Mouse (Mus musculus) MEL (cell line): ENCODE measurements around the gene Smarcc2. TPM values are rescaled to one million over a fixed set of nuclear protein-coding genes. Genes with fewer than 3 reads are reported as not detected.
A peak's percentile ranks its signal among the peaks of the same experiment; 100 is the strongest.

ENCODE experiments used
- DNase-seq: peaks from one replicate; pipeline ENCODE4 v3.0.0; 2011; ENCODE audit warnings: low read depth, low spot score
- H3K27ac ChIP-seq: 2 replicates; pipeline ENCODE4 v1.5.1; 2012; ENCODE audit warnings: low read depth, mild to moderate bottlenecking, control low read depth, low read length, moderate library complexity; ENCODE audit not compliant: control insufficient read depth
- H3K27me3 ChIP-seq, 2 experiments: fragments of 150-350 bp in 1 of 2; sonication (generic) in 1 of 2; 2 replicates each; pipeline ENCODE4 v1.6.1; 2012; ENCODE audit warnings: low read length in 2 of 2, mild to moderate bottlenecking in 2 of 2, improper control_type of control experiment in 1 of 2, moderate library complexity in 1 of 2; ENCODE audit not compliant: insufficient read depth in 2 of 2, control insufficient read depth in 1 of 2
- H3K36me3 ChIP-seq, 2 experiments: 2 replicates each; pipeline ENCODE4 v1.6.1; 2012 to 2014; ENCODE audit warnings: low read length in 2 of 2, improper control_type of control experiment in 1 of 2, inconsistent platforms in 1 of 2, mild to moderate bottlenecking in 1 of 2; ENCODE audit not compliant: insufficient read depth in 2 of 2, control insufficient read depth in 1 of 2
- H3K4me1 ChIP-seq, 2 experiments: fragments of 150-350 bp in 1 of 2; sonication (generic) in 1 of 2; 2 replicates each; pipeline ENCODE4 v1.6.1; 2012; ENCODE audit warnings: low read length in 2 of 2, improper control_type of control experiment in 1 of 2, mild to moderate bottlenecking in 1 of 2; ENCODE audit not compliant: insufficient read depth in 2 of 2, control insufficient read depth in 1 of 2
- H3K4me3 ChIP-seq, 2 experiments: fragments of 150-350 bp in 1 of 2; sonication (generic) in 1 of 2; 2 replicates each; pipeline ENCODE4 v1.5.1; 2012; ENCODE audit warnings: low read depth in 2 of 2, low read length in 2 of 2, mild to moderate bottlenecking in 2 of 2, moderate library complexity in 2 of 2, control low read depth in 1 of 2, improper control_type of control experiment in 1 of 2; ENCODE audit not compliant: control insufficient read depth in 1 of 2, insufficient read depth in 1 of 2
- H3K79me2 ChIP-seq: 2 replicates; pipeline ENCODE4 v1.6.1; 2012; ENCODE audit warnings: mild to moderate bottlenecking, low read length, moderate library complexity; ENCODE audit not compliant: control insufficient read depth, poor library complexity, insufficient read depth
- H3K9ac ChIP-seq: 2 replicates; pipeline ENCODE4 v1.6.1; 2012; ENCODE audit warnings: low read depth, mild to moderate bottlenecking, control low read depth, low read length, moderate library complexity; ENCODE audit not compliant: control insufficient read depth, poor library complexity, severe bottlenecking
- H3K9me3 ChIP-seq: fragments of 150-350 bp; sonication (generic); replicated peaks from 2 replicates; pipeline ENCODE4 v1.6.1; 2012; ENCODE audit warnings: mild to moderate bottlenecking, low read length, improper control_type of control experiment, moderate library complexity; ENCODE audit not compliant: insufficient read depth
- CHD1 ChIP-seq: IDR thresholded peaks from 2 replicates; pipeline ENCODE4 v1.6.1; 2012; ENCODE audit warnings: low read depth, mild to moderate bottlenecking, inconsistent platforms, low read length, improper control_type of control experiment
- CHD2 ChIP-seq: IDR thresholded peaks from 2 replicates; pipeline ENCODE4 v1.6.1; 2011; ENCODE audit warnings: low read length, improper control_type of control experiment
- CTCF ChIP-seq, 3 experiments: IDR thresholded peaks in 2 of 3; conservative IDR thresholded peaks in 1 of 3; 2 replicates each; pipeline ENCODE4 v1.5.1; 2011 to 2012; ENCODE audit warnings: low read length in 3 of 3, low read depth in 2 of 3, mild to moderate bottlenecking in 2 of 3, improper control_type of control experiment in 1 of 3, inconsistent platforms in 1 of 3, mixed read lengths in 1 of 3, moderate library complexity in 1 of 3; ENCODE audit not compliant: control insufficient read depth in 1 of 3, insufficient read depth in 1 of 3, poor library complexity in 1 of 3, severe bottlenecking in 1 of 3
- E2F4 ChIP-seq: IDR thresholded peaks from 2 replicates; pipeline ENCODE4 v1.6.1; 2011; ENCODE audit warnings: low read depth, low read length, improper control_type of control experiment, borderline replicate concordance
- ELF1 ChIP-seq: IDR thresholded peaks from 2 replicates; pipeline ENCODE4 v1.6.1; 2014; ENCODE audit warnings: low read depth, mild to moderate bottlenecking, inconsistent platforms, low read length, improper control_type of control experiment, moderate library complexity
- EP300 ChIP-seq, 2 experiments: IDR thresholded peaks; 2 replicates each; pipeline ENCODE4 v1.6.1; 2011; ENCODE audit warnings: improper control_type of control experiment in 2 of 2, low read length in 2 of 2, low read depth in 1 of 2, mild to moderate bottlenecking in 1 of 2
- ETS1 ChIP-seq: IDR thresholded peaks from 2 replicates; pipeline ENCODE4 v1.6.1; 2012; ENCODE audit warnings: low read depth, mild to moderate bottlenecking, inconsistent platforms, low read length, improper control_type of control experiment, moderate library complexity
- GABPA ChIP-seq: IDR thresholded peaks from 2 replicates; pipeline ENCODE4 v1.6.1; 2012; ENCODE audit warnings: low read depth, mild to moderate bottlenecking, inconsistent platforms, low read length, improper control_type of control experiment, moderate library complexity
- GATA1 ChIP-seq: IDR thresholded peaks from 2 replicates; pipeline ENCODE4 v1.6.1; 2011; ENCODE audit warnings: low read depth, low read length, improper control_type of control experiment
- HCFC1 ChIP-seq: IDR thresholded peaks from 2 replicates; pipeline ENCODE4 v1.6.1; 2012; ENCODE audit warnings: low read depth, mild to moderate bottlenecking, inconsistent platforms, low read length, improper control_type of control experiment, moderate library complexity
- JUND ChIP-seq: IDR thresholded peaks from 2 replicates; pipeline ENCODE4 v1.6.1; 2011; ENCODE audit warnings: low read depth, mild to moderate bottlenecking, improper control_type of control experiment, low read length
- KAT2A ChIP-seq: conservative IDR thresholded peaks from 2 replicates; pipeline ENCODE4 v1.6.1; 2012; ENCODE audit warnings: low read depth, low read length, improper control_type of control experiment, inconsistent platforms
- MAFK ChIP-seq: IDR thresholded peaks from 2 replicates; pipeline ENCODE4 v1.6.1; 2011; ENCODE audit warnings: low read depth, mild to moderate bottlenecking, low read length, improper control_type of control experiment, borderline replicate concordance
- MAX ChIP-seq: IDR thresholded peaks from 2 replicates; pipeline ENCODE4 v1.6.1; 2011; ENCODE audit warnings: low read length, improper control_type of control experiment
- MAZ ChIP-seq: IDR thresholded peaks from 2 replicates; pipeline ENCODE4 v1.6.1; 2012; ENCODE audit warnings: low read depth, mild to moderate bottlenecking, inconsistent platforms, low read length, improper control_type of control experiment
- MEF2A ChIP-seq: IDR thresholded peaks from 2 replicates; pipeline ENCODE4 v1.6.1; 2014; ENCODE audit warnings: low read depth, mild to moderate bottlenecking, inconsistent platforms, low read length, improper control_type of control experiment; ENCODE audit not compliant: poor library complexity, insufficient replicate concordance, severe bottlenecking; ENCODE audit errors: extremely low read depth
- MXI1 ChIP-seq: IDR thresholded peaks from 2 replicates; pipeline ENCODE4 v1.6.1; 2011; ENCODE audit warnings: mild to moderate bottlenecking, low read depth, low read length, improper control_type of control experiment
- MYB ChIP-seq: IDR thresholded peaks from 2 replicates; pipeline ENCODE4 v1.6.1; 2011; ENCODE audit warnings: mild to moderate bottlenecking, low read depth, low read length, improper control_type of control experiment
- MYC ChIP-seq: IDR thresholded peaks from 2 replicates; pipeline ENCODE4 v1.6.1; 2011; ENCODE audit warnings: low read depth, mild to moderate bottlenecking, low read length, improper control_type of control experiment, moderate library complexity
- NELFE ChIP-seq: IDR thresholded peaks from 2 replicates; pipeline ENCODE4 v1.6.1; 2011; ENCODE audit warnings: low read depth, low read length, improper control_type of control experiment
- NRF1 ChIP-seq: IDR thresholded peaks from 2 replicates; pipeline ENCODE4 v1.6.1; 2014; ENCODE audit warnings: low read depth, mild to moderate bottlenecking, inconsistent platforms, low read length, improper control_type of control experiment, moderate library complexity; ENCODE audit not compliant: poor library complexity, insufficient read depth, severe bottlenecking
- POLR2AphosphoS2 ChIP-seq: IDR thresholded peaks from 2 replicates; pipeline ENCODE4 v1.6.1; 2011; ENCODE audit warnings: low read length, improper control_type of control experiment
- POLR2AphosphoS5 ChIP-seq: IDR thresholded peaks from 2 replicates; pipeline ENCODE4 v1.6.1; 2012; ENCODE audit warnings: low read depth, borderline replicate concordance, mild to moderate bottlenecking, inconsistent platforms, low read length, moderate library complexity, mixed read lengths
- RAD21 ChIP-seq: IDR thresholded peaks from 2 replicates; pipeline ENCODE4 v1.6.1; 2011; ENCODE audit warnings: mild to moderate bottlenecking, low read depth, low read length, improper control_type of control experiment
- RCOR1 ChIP-seq: IDR thresholded peaks from 2 replicates; pipeline ENCODE4 v1.6.1; 2012; ENCODE audit warnings: low read depth, mild to moderate bottlenecking, inconsistent platforms, low read length, improper control_type of control experiment
- SMC3 ChIP-seq: IDR thresholded peaks from 2 replicates; pipeline ENCODE4 v1.6.1; 2011; ENCODE audit warnings: low read depth, low read length, improper control_type of control experiment
- TAL1 ChIP-seq: IDR thresholded peaks from 2 replicates; pipeline ENCODE4 v1.6.1; 2012; ENCODE audit warnings: mild to moderate bottlenecking, inconsistent platforms, low read length, moderate library complexity, mixed read lengths
- TBP ChIP-seq: IDR thresholded peaks from 2 replicates; pipeline ENCODE4 v1.8.0; 2011; ENCODE audit warnings: low read depth, low read length, improper control_type of control experiment
- TCF12 ChIP-seq: IDR thresholded peaks from 2 replicates; pipeline ENCODE4 v1.6.1; 2014; ENCODE audit warnings: low read depth, mild to moderate bottlenecking, inconsistent platforms, low read length, improper control_type of control experiment, moderate library complexity
- UBTF ChIP-seq: IDR thresholded peaks from 2 replicates; pipeline ENCODE4 v1.6.1; 2012; ENCODE audit warnings: low read depth, mild to moderate bottlenecking, inconsistent platforms, low read length, improper control_type of control experiment, moderate library complexity, borderline replicate concordance; ENCODE audit not compliant: insufficient read depth
- USF1 ChIP-seq: IDR thresholded peaks from 2 replicates; pipeline ENCODE4 v1.6.1; 2014; ENCODE audit warnings: low read depth, mild to moderate bottlenecking, inconsistent platforms, low read length, improper control_type of control experiment, moderate library complexity
- USF2 ChIP-seq, 2 experiments: IDR thresholded peaks; 2 replicates each; pipeline ENCODE4 v1.6.1; 2011 to 2012; ENCODE audit warnings: improper control_type of control experiment in 2 of 2, low read length in 2 of 2, borderline replicate concordance in 1 of 2, inconsistent platforms in 1 of 2, low read depth in 1 of 2, mild to moderate bottlenecking in 1 of 2; ENCODE audit not compliant: insufficient read depth in 1 of 2
- ZC3H11A ChIP-seq: IDR thresholded peaks from 2 replicates; pipeline ENCODE4 v1.6.1; 2012; ENCODE audit warnings: low read depth, mild to moderate bottlenecking, inconsistent platforms, low read length, improper control_type of control experiment
- ZKSCAN1 ChIP-seq: IDR thresholded peaks from 2 replicates; pipeline ENCODE4 v1.6.1; 2012; ENCODE audit warnings: low read depth, mild to moderate bottlenecking, inconsistent platforms, low read length, improper control_type of control experiment, moderate library complexity
- ZMIZ1 ChIP-seq: IDR thresholded peaks from 2 replicates; pipeline ENCODE4 v1.6.1; 2012; ENCODE audit warnings: low read depth, mild to moderate bottlenecking, inconsistent platforms, low read length, improper control_type of control experiment, moderate library complexity
- ZNF384 ChIP-seq: IDR thresholded peaks from 2 replicates; pipeline ENCODE4 v1.6.1; 2012; ENCODE audit warnings: low read depth, mild to moderate bottlenecking, inconsistent platforms, low read length, improper control_type of control experiment
- polyA plus RNA-seq, 2 experiments: library from polyadenylated mRNA; stranded (reverse) in 1 of 2; unstranded in 1 of 2; fragments of >175 nt in 1 of 2; fragments of >200 nt in 1 of 2; gene quantifications; 2 replicates each; pipeline versions ENCODE4 v1.2.1 to v1.2.4; 2012; ENCODE audit warnings: low replicate concordance in 2 of 2, low read depth in 1 of 2; ENCODE audit not compliant: insufficient read length in 2 of 2, insufficient read depth in 1 of 2, missing spikeins in 1 of 2
- total RNA-seq: library from RNA; depleted of rRNA; stranded (reverse); fragments of 300-350 nt; gene quantifications from 2 replicates; pipeline ENCODE4 v1.2.3, GENCODE M21; 2012

The Smarcc2 gene
- total and polyA plus RNA-seq, 3 experiments: 24.8 to 226 (median 68.8) TPM

GRCm38 (mm10) chr10:128525671-128526308 lies 66.7 kb downstream of the Smarcc2 start, which contains the start of gene Esyt1:
TSS of gene Esyt1 (minus strand) at chr10:128525871.
- peak within 1 kb of the TSS; percentile 83 to 90 for H3K4me3 ChIP-seq
- peak within 1 kb of the TSS; percentile 86 for H3K27ac ChIP-seq
- H3K9ac ChIP-seq: peak within 1 kb of the TSS; percentile 79
- no peaks in the 10 kb centered on the region for H3K27me3 ChIP-seq
- no peaks in the 10 kb centered on the region for H3K9me3 ChIP-seq
- peak; percentile 100 for DNase-seq
- H3K4me1 ChIP-seq: peaks cover 5 to 12% of the 10 kb centered on the region in 2 experiments; a peak in 3 of 4 replicates
- peaks cover 8% of the 10 kb centered on the region for H3K79me2 ChIP-seq
- H3K36me3 ChIP-seq: peaks cover 0 to 10% of the 10 kb centered on the region in 2 experiments; a peak in 2 of 4 replicates
- TF ChIP-seq USF2 (IDR thresholded peaks at IDR 0.05; ENCODE audit: borderline replicate concordance in 1 of 2, insufficient read depth in 1 of 2, low read depth in 1 of 2, low read length in 2 of 2) (no peak), GATA1 (no peak), MAFK (no peak), CTCF (IDR thresholded peaks at IDR 0.05 in 2 of 3, conservative IDR thresholded peaks at IDR 0.05 in 1 of 3; ENCODE audit: control insufficient read depth in 1 of 3, insufficient read depth in 1 of 3, low read depth in 2 of 3, low read length in 3 of 3, poor library complexity in 1 of 3, severe bottlenecking in 1 of 3) (peak in 2 of 3 experiments; percentile 41 to 48; a peak in 5 of 6 replicates), SMC3 (no peak), MEF2A (no peak), EP300 (IDR thresholded peaks at IDR 0.05; ENCODE audit: low read depth in 1 of 2, low read length in 2 of 2) (no peak), NRF1 (no peak), MYB (no peak), UBTF (0 out of 2 replicates have a peak, but pooled peaks have one; percentile 8), TAL1 (no peak), ELF1 (0 out of 2 replicates have a peak, but pooled peaks have one; percentile 37), RAD21 (no peak), CHD1 (0 out of 2 replicates have a peak, but pooled peaks have one; percentile 62), ZKSCAN1 (no peak), POLR2AphosphoS5 (no peak), ZNF384 (no peak), CHD2 (no peak), MAX (peak; percentile 81), TBP (peak; percentile 90), NELFE (peak; percentile 75), MXI1 (peak; percentile 84), KAT2A (no peak), E2F4 (peak; percentile 86), HCFC1 (peak; percentile 64), POLR2AphosphoS2 (peak; percentile 77; the same call in 1 of the 2 replicates), RCOR1 (no peak), ETS1 (peak; percentile 61), ZMIZ1 (peak; percentile 86; the same call in 1 of the 2 replicates), MYC (peak; percentile 66; the same call in 1 of the 2 replicates), USF1 (peak; percentile 75), MAZ (peak; percentile 62; the same call in 1 of the 2 replicates), JUND (no peak), ZC3H11A (no peak), TCF12 (peak; percentile 4; the same call in 1 of the 2 replicates), GABPA (no peak)
